Mouse (Mus musculus) neural tube, embryonic 13.5 days (tissue): ENCODE measurements around the gene Cpa2. TPM values are rescaled to one million over a fixed set of nuclear protein-coding genes. Genes with fewer than 3 reads are reported as not detected.

Source experiments
- ATAC-seq: fragments of 200-750 bp; cut with Nextera tagmentation; 2 replicates; pipeline ENCODE4 v1.8.0; 2017; ENCODE audit warnings: low read depth, mild to moderate bottlenecking, moderate TSS enrichment, moderate library complexity
- H3K27ac ChIP-seq: fragments of 300-500 bp; sonication (generic); replicated peaks from 2 replicates; pipeline ENCODE4 v1.5.1; 2015; ENCODE audit warnings: moderate library complexity, mild to moderate bottlenecking, inconsistent platforms
- H3K27me3 ChIP-seq: fragments of 300-500 bp; sonication (generic); 2 replicates; pipeline ENCODE4 v1.6.1; 2015; ENCODE audit warnings: mild to moderate bottlenecking, inconsistent platforms
- H3K36me3 ChIP-seq: fragments of 300-500 bp; sonication (generic); 2 replicates; pipeline ENCODE4 v1.6.1; 2015; ENCODE audit warnings: mild to moderate bottlenecking, inconsistent platforms
- H3K4me1 ChIP-seq: fragments of 300-500 bp; sonication (generic); replicated peaks from 2 replicates; pipeline ENCODE4 v1.6.1; 2015; ENCODE audit warnings: inconsistent platforms
- H3K4me2 ChIP-seq: fragments of 300-500 bp; sonication (generic); 2 replicates; pipeline ENCODE4 v1.6.1; 2015; ENCODE audit warnings: inconsistent platforms, mild to moderate bottlenecking, moderate library complexity
- H3K4me3 ChIP-seq: fragments of 300-500 bp; sonication (generic); 2 replicates; pipeline ENCODE4 v1.5.1; 2015; ENCODE audit warnings: mild to moderate bottlenecking, inconsistent platforms
- H3K9ac ChIP-seq: fragments of 300-500 bp; sonication (generic); 2 replicates; pipeline ENCODE4 v1.6.1; 2015; ENCODE audit warnings: moderate library complexity, mild to moderate bottlenecking, inconsistent platforms
- H3K9me3 ChIP-seq: fragments of 300-500 bp; sonication (generic); 2 replicates; pipeline ENCODE4 v1.6.1; 2016; ENCODE audit warnings: inconsistent platforms
- WGBS: fragments of 180-500 bp; shearing (Covaris S2); methylation state at CpG from one replicate; pipeline ENCODE4 v1.1.7; 2015; 5-methylcytosine and 5-hydroxymethylcytosine counted together
- polyA plus RNA-seq: library from polyadenylated mRNA; unstranded; fragments of >200 nt; fragmentation: Nextera tagmentation; extraction: Ambion mirVana; gene quantifications from 2 replicates; pipeline ENCODE4 v1.2.1, GENCODE M21; 2015

The Cpa2 gene
- polyA plus RNA-seq, 1 experiment from 2014 or later, result 7.8 TPM

DNA sequence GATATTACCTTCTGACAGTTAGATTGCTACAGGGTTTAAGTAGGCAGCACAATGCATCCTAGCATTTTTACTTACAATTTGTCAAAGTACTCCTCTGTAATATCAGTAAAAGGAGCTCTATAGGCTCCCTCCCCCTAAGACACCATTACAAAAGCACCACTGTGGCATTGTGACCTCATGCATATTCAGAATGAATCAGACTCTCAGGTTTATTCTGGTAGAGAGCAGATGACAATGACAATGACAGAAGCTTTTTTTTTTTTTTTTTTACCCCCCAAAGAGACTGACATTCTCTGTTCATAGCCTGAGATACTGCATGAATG, 9.8 kb downstream of the Cpa2 start:
- H3K4me1 ChIP-seq, result peaks cover 57% of the 10 kb centered on the region
- H3K27me3 ChIP-seq, result no peaks in the 10 kb centered on the region
- H3K36me3 ChIP-seq, result no peaks in the 10 kb centered on the region
- peak overlapping the region; percentile 88 for H3K27ac ChIP-seq
- H3K4me2 ChIP-seq, result no peak overlapping the region
- no peak for ATAC-seq
- no peak overlapping the region for H3K9ac ChIP-seq
- H3K4me3 ChIP-seq, result no peak overlapping the region
- no peaks in the 10 kb centered on the region for H3K9me3 ChIP-seq

- Histone ChIP-seq H3K9me3 (no peaks in the 10 kb centered on the region), H3K27ac (peak overlapping the region; percentile 88), H3K9ac (peak overlapping the region; percentile 60), H3K4me2 (peak overlapping the region; percentile 53), H3K36me3 (no peaks in the 10 kb centered on the region), H3K4me1 (peaks cover 50% of the 10 kb centered on the region), H3K4me3 (peak overlapping the region; percentile 20), H3K27me3 (no peaks in the 10 kb centered on the region)
- 14% methylated on average over 23 of the region's 23 CpGs for WGBS
- peak; percentile 85 for ATAC-seq
Measured at GRCm38 (mm10) chr6:30551644-30552580, 10.5 kb downstream of the Cpa2 start.

DNA sequence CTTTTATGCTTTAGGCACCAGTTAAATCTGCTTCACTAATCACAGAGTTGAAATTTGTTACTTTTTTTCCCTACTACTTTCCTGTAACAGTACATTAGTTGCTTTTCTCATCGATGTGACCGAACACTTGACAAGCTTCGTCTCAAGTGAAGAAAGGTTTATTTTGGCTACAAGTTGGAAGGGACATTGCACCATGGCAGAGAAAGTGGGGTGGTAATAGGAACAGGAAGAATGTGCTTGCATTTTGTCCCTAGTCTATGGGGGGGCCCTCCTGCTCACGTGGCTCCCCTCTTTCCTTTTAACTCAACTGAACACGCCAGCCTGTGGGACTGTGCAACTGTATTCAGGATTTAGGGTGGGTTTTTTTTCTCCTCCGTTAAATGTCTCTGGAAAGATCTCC, 11.2 kb downstream of the Cpa2 start:
- 47% methylated on average over 6 of the region's 6 CpGs for WGBS
- peak overlapping the region; percentile 53; the same call in 1 of the 2 replicates for H3K4me2 ChIP-seq
- H3K27me3 ChIP-seq, result no peaks in the 10 kb centered on the region
- H3K9me3 ChIP-seq, result no peaks in the 10 kb centered on the region
- no peak overlapping the region for H3K4me3 ChIP-seq
- peak overlapping the region; percentile 39; the same call in 1 of the 2 replicates for H3K9ac ChIP-seq
- no peaks in the 10 kb centered on the region for H3K36me3 ChIP-seq
- H3K27ac ChIP-seq, result peak overlapping the region; percentile 46; the same call in 1 of the 2 replicates
- peaks cover 45% of the 10 kb centered on the region for H3K4me1 ChIP-seq
- no peak for ATAC-seq

GRCm38 (mm10) chr6:30553381-30554010, 12.1 kb downstream of the Cpa2 start:
- H3K36me3 ChIP-seq, result no peaks in the 10 kb centered on the region
- no peak overlapping the region for H3K4me2 ChIP-seq
- peaks cover 38% of the 10 kb centered on the region for H3K4me1 ChIP-seq
- H3K4me3 ChIP-seq, result no peak overlapping the region
- H3K9me3 ChIP-seq, result no peaks in the 10 kb centered on the region
- no peak overlapping the region for H3K27ac ChIP-seq
- WGBS, result 74% methylated on average over 7 of the region's 7 CpGs
- no peak for ATAC-seq
- H3K27me3 ChIP-seq, result no peaks in the 10 kb centered on the region
- H3K9ac ChIP-seq, result no peak overlapping the region

DNA sequence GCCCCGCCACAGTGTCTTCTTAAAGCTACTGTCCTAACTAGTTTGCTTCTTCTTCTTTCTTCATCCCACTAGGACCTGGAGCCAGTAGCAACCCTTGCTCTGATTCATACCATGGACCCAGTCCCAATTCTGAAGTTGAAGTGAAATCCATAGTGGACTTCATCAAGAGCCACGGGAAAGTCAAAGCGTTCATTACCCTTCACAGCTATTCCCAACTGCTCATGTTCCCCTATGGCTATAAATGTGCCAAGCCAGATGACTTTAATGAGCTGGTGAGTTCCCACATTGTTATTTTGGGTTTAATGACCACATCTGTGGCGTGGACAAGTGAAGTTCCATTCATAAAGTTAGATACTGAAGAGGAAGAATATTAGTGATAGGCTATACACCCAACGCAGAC, 12.7 kb downstream of the Cpa2 start:
- 73% methylated on average over 5 of the region's 5 CpGs for WGBS

GRCm38 (mm10) chr6:30554621-30555170, 13.3 kb downstream of the Cpa2 start:
- Histone ChIP-seq H3K36me3 (no peaks in the 10 kb centered on the region), H3K27ac (no peak overlapping the region), H3K4me3 (no peak overlapping the region), H3K9ac (no peak overlapping the region), H3K27me3 (no peaks in the 10 kb centered on the region), H3K4me2 (no peak overlapping the region), H3K4me1 (peaks cover 27% of the 10 kb centered on the region), H3K9me3 (no peaks in the 10 kb centered on the region)
- WGBS, result 93% methylated on average over 5 of the region's 5 CpGs
- no peak for ATAC-seq

More for the DNA sequence above, 12.7 kb downstream of the Cpa2 start:
- ATAC-seq, result no peak
- Histone ChIP-seq H3K36me3 (no peaks in the 10 kb centered on the region), H3K9me3 (no peaks in the 10 kb centered on the region), H3K4me3 (no peak overlapping the region), H3K4me1 (peaks cover 33% of the 10 kb centered on the region), H3K27me3 (no peaks in the 10 kb centered on the region), H3K9ac (no peak overlapping the region), H3K27ac (no peak overlapping the region), H3K4me2 (no peak overlapping the region)

DNA sequence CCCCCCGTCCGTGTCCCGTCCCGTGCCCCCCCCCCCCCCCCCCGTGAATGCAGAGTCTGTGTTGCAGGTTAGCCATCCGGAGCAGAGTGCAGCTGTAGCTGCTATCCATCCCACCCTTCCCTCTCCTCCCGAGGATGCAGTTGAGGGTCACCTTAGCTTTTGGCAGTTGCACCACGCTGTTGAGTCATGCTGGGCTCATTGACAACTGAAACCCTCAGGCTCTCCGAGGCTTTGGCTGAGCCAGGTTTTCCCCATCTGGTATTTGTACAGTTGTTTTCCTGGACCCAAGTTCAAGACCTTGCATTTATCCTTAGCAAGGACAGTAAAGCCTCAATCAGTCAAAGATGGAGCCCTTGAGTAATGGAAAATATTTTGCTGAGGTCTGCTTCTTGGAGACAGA, 14.7 kb downstream of the Cpa2 start:
- peaks cover 26% of the 10 kb centered on the region for H3K4me1 ChIP-seq
- no peaks in the 10 kb centered on the region for H3K27me3 ChIP-seq
- no peaks in the 10 kb centered on the region for H3K9me3 ChIP-seq
- no peak for ATAC-seq
- H3K4me2 ChIP-seq, result no peak overlapping the region
- no peak overlapping the region for H3K9ac ChIP-seq
- H3K27ac ChIP-seq, result no peak overlapping the region
- H3K36me3 ChIP-seq, result no peaks in the 10 kb centered on the region
- no peak overlapping the region for H3K4me3 ChIP-seq
- WGBS, result 20% methylated on average over 5 of the region's 9 CpGs

DNA sequence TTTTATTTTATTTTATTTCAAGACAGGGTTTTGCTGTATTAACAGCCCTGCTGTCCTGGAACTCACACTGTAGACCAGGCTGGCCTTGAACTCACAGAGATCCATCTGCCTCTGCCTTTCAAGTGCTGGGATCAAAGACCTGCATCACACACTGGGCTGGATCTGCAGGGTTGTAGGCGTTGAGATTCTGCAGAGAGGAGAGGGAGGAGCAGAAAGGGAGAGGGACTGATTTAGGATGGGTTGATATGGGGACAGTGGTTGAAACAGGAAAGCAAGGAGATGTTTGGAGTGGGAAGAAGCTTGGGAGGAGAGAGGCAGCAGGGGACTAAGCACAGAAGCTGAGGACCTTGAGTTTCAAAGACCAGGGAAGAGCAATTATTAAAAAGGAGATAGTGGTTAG, 18.3 kb downstream of the Cpa2 start:
- H3K27ac ChIP-seq, result no peak overlapping the region
- H3K27me3 ChIP-seq, result no peaks in the 10 kb centered on the region
- no peak overlapping the region for H3K9ac ChIP-seq
- H3K4me3 ChIP-seq, result no peak overlapping the region
- H3K36me3 ChIP-seq, result no peaks in the 10 kb centered on the region
- no peak for ATAC-seq
- WGBS, result 40% methylated on average over 1 of the region's 1 CpGs
- no peak overlapping the region for H3K4me2 ChIP-seq
- no peaks in the 10 kb centered on the region for H3K9me3 ChIP-seq
- H3K4me1 ChIP-seq, result no peaks in the 10 kb centered on the region

- Histone ChIP-seq H3K4me2 (no peak overlapping the region), H3K27me3 (no peaks in the 10 kb centered on the region), H3K27ac (no peak overlapping the region), H3K9ac (no peak overlapping the region), H3K9me3 (no peaks in the 10 kb centered on the region), H3K4me1 (no peaks in the 10 kb centered on the region), H3K36me3 (no peaks in the 10 kb centered on the region), H3K4me3 (no peak overlapping the region)
- WGBS, result 82% methylated on average over 4 of the region's 4 CpGs
- ATAC-seq, result no peak
Measured at GRCm38 (mm10) chr6:30562132-30562531, 20.8 kb downstream of the Cpa2 start.

DNA sequence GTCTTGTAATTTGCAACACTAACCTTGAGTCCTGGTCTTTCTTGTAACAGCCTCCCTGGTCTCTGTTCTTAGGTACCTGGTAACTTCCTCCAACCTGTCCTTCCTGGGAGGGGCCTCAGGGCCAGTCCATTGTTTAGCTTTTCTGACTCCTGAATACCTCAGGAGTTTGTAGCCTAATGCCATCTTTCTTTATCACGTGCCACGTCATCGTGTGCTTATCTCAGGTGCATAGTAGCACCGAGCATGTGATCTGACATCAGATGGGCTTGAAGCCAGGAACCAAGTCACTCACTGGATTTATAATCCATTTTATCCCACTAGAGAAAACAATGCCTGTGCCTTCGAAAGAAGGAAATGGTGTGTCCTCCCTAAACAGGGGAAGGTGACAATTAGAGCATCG, 22.2 kb downstream of the Cpa2 start:
- H3K9me3 ChIP-seq, result no peaks in the 10 kb centered on the region
- no peak overlapping the region for H3K9ac ChIP-seq
- H3K4me2 ChIP-seq, result no peak overlapping the region
- H3K4me3 ChIP-seq, result no peak overlapping the region
- no peaks in the 10 kb centered on the region for H3K4me1 ChIP-seq
- 86% methylated on average over 6 of the region's 6 CpGs for WGBS
- H3K27ac ChIP-seq, result no peak overlapping the region
- no peaks in the 10 kb centered on the region for H3K27me3 ChIP-seq
- ATAC-seq, result no peak
- H3K36me3 ChIP-seq, result no peaks in the 10 kb centered on the region

DNA sequence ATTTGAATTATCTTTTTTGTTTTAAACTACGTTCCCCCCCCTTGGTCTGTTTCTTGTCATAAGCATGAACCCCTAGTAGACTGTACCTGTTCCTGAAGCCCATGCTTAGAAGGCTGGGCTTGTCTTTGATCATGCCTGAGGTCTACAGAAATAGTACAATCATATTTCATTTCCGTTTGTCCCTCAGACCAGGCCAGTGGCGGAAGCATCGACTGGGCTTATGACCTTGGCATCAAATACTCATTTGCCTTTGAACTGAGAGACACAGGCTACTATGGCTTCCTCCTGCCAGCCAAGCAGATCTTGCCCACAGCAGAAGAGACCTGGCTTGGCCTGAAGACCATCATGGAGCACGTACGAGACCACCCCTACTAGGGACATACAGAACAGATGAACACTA, 22.7 kb downstream of the Cpa2 start:
- Histone ChIP-seq H3K27ac (no peak overlapping the region), H3K9ac (no peak overlapping the region), H3K4me1 (no peaks in the 10 kb centered on the region), H3K4me3 (no peak overlapping the region), H3K4me2 (no peak overlapping the region), H3K36me3 (no peaks in the 10 kb centered on the region), H3K27me3 (no peaks in the 10 kb centered on the region), H3K9me3 (no peaks in the 10 kb centered on the region)
- 90% methylated on average over 6 of the region's 6 CpGs for WGBS
- no peak for ATAC-seq

- Histone ChIP-seq H3K4me1 (peaks cover 12% of the 10 kb centered on the region), H3K4me3 (no peak within 1 kb of the TSS), H3K4me2 (no peak within 1 kb of the TSS), H3K27ac (0 out of 2 replicates have a peak within 1 kb of the TSS, but pooled peaks have one; percentile 42), H3K36me3 (no peaks in the 10 kb centered on the region), H3K9ac (no peak within 1 kb of the TSS), H3K27me3 (no peaks in the 10 kb centered on the region), H3K9me3 (no peaks in the 10 kb centered on the region)
- ATAC-seq, result no peak
- WGBS, result 77% methylated on average over 5 of the region's 5 CpGs
Measured at GRCm38 (mm10) chr6:30568069-30568468, 26.7 kb downstream of the Cpa2 start, which contains the start of gene Cpa4. TSS of gene Cpa4 (plus strand) at chr6:30568369.
